Mouse (Mus musculus): ENCODE measurements around the gene Atad3a.
A peak's percentile ranks its signal among the peaks of the same experiment; 100 is the strongest.

The Atad3a gene

DNA sequence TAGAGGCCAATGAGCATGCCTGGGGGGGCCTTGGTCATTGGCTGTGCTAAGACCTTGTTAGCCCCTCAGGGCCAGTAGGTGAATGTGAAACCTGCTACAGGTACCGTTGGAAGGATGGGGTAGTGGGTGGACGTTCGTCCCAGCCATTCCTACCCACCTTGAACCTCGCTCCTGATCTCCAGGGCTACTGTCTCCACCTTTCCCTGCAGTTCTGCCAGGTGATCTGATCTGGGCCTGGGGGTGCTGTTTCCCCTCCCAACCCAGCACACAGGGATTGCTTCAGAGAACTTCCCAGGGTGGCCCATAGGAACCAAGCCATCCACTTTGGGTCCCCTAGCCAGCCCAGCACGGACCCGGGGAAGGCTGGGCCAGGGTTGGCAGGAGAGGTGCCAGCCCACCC lies 21.7 kb downstream of the Atad3a start:
- no peak for DNase-seq (ENCODE audit: low read depth)

DNA sequence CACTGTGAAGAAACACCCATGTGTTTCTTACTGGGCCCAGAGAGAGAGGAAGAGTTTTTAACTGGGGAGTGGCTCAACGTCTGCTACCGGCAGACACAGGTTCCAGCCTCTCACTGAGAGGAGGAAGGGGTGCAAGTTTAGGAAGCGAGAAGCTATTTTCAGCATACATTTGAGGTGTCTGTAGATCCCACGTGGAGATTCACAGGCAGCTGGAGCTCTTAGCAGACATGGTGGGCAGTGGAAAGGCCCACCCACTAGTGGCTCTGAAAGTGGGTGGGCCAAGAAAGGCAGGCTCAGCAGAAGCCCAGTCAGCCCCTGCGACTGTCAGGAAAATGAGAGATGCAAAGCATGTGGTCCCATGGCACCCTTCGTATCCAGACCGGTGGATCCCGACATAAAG lies 22.6 kb downstream of the Atad3a start:
- no peak for DNase-seq (ENCODE audit: low read depth)

GRCm38 (mm10) chr4:155736421-155736820 lies 24.5 kb downstream of the Atad3a start:
- DNase-seq (ENCODE audit: low read depth) = no peak

DNA sequence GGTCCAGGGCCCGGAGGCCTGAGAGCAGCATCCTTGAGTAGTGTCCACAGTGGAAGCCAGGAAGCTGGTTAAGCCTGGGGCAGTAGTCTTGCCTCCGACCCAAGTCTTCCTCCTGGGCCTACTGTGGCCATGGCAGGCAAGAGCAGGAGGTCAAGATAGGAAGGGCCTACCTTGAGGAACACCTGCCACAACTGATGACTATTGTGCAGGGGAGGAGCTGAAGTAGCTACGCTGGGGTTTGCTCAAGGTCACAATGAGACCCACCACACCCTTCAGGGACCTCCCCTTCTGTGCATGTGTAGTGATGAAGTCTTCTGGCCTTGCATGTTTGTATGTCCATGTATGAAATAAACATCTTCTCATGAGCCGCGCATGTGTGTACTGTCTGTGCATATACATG lies 25.1 kb downstream of the Atad3a start:
- DNase-seq (ENCODE audit: low read depth) = no peak

DNA sequence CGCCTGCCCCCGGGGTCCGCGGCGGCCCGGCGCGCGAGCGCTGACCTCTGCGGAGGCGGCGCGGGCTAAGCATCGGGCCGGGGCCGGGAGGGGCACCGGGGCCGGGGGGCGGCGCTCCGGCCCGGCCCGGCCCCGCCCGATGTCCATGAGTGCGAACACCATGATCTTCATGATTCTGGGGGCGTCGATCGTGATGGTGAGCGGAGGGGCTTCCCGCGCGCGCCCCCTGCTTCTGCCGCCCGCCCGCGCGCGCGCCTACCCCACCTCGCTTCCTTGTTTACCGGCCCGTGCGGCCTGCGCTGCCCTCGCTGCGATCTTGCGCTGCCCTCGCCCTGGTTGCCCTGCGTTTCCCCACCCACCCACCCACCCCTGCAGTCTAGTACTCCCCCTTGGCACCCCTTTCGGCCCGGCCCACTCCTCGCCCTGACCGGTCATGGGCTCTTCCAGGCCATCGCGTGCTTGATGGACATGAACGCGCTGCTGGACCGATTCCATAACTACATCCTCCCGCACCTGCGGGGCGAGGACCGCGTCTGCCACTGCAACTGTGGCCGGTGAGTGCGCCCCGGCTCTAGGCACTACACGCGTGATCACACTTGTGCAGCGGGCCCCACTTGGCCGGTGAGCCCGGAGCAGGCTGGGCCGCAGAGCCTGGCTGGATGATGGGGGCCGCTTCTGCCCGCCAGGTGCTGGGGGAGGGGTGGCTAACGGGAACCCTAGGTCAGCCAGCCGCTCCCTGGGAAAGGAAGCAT lies 25.8 kb downstream of the Atad3a start:
- peak; percentile 65 for DNase-seq (ENCODE audit: low read depth)

- DNase-seq (ENCODE audit: low read depth) = peak; percentile 89
These were observed 26.4 kb downstream of the Atad3a start, which contains the start of gene Tmem240 for GRCm38 (mm10) chr4:155734350-155734941. Gene Tmem240 (plus strand): TSS chr4:155734800.

DNA sequence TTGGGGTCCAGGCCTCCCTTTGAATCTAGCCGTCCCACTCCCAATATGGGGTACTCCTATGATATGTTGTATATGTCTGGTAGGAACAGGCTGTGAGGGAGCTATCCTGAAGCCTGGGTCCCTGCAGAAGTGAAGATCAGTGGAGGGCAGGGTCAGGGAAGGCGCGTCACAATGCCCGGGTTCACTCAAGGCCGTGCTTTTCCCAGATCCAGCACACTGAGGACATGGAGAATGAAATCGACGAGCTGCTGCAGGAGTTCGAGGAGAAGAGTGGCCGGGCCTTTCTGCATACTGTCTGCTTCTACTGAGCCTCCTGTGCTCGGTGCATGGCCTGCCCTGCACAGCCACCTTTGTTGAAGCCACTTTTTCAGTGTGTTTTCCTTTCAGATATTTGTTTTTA lies 27.6 kb downstream of the Atad3a start:
- DNase-seq (ENCODE audit: low read depth) = no peak

DNA sequence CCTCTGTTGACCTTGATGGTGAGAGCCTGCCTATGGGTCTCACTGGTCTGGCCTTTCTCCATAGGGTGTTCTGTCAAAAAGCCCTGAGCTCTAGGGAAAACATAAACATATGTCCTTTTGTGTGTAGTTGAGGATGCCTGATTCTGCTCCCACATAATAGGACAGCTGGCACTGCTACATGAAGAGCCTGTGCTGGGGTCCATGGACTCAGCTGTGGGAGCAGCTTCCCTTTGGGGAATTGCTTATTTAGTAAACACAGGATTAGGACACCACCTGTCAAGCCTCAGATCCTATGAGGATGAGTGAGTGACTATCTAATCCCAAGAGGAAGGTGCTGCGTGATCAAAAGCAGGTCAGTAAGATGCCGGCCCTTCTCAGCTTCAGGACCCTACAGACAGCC lies 32.9 kb downstream of the Atad3a start:
- no peak for DNase-seq (ENCODE audit: low read depth)

DNA sequence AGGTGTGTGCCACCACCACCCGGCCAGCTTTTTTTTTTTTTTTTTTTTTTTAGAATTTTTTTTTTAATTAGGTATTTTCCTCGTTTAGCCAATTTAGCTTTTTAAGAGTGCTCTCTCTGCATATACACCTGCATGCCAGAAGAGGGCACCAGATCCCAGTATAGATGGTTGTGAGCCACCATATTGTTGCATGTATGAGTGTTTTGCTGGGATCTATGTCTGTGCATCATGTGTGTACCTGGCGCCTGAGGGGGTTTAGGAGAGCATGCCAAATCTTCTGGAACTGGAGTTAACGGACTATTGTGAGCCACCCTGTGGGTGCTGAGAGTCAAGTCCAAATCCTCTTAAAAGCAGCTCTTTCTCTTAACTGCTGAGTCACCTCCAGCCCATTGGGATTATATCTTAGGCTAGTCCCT lies 39.2 kb downstream of the Atad3a start:
- peak; percentile 68 for DNase-seq (ENCODE audit: low read depth)

DNA sequence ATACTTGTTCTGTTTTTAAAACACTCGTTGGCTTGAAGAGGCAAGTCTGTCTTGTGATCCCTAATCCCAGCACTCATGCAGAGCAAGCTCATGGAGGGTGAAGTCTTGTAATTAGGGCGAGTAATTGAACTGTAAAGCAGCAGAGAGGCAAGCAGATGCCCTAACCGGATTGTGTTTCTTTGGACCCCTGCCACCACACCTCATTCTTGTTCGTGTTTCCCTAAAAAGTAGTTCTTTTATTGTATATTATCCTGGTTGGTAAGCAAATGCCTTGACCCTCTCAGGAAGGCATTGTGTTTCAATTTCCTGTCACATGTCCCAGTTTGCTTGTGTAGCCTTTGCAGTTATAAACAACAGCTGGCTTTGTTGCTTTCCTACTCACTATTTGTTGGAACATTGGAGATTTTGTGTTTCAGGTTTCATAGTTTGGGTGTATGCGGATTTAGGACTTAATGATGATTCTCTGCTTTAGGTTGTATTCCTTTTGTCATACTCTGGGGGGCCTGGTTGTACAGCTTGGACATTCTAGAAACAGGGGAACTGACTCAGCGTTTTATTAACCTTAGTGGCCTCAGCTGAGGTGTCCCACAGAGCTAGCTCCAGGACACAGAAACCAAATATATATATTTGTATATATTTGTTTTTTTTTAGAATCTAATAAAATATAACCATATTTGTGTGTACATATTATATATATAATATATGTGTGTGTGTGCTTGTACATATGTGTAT lies 50.2 kb downstream of the Atad3a start:
- no peak for DNase-seq (ENCODE audit: low read depth)

GRCm38 (mm10) chr4:155708988-155709387 lies 51.9 kb downstream of the Atad3a start:
- DNase-seq (ENCODE audit: low read depth) = no peak

GRCm38 (mm10) chr4:155708582-155708981 lies 52.3 kb downstream of the Atad3a start:
- DNase-seq (ENCODE audit: low read depth) = no peak

GRCm38 (mm10) chr4:155705592-155705929 lies 55.3 kb downstream of the Atad3a start:
- DNase-seq (ENCODE audit: low read depth) = peak; percentile 74

GRCm38 (mm10) chr4:155704721-155705591 lies 55.9 kb downstream of the Atad3a start, which contains the start of gene Ssu72:
Gene Ssu72 (plus strand): TSS chr4:155704800.
- peak; percentile 98 for DNase-seq (ENCODE audit: low read depth)

DNA sequence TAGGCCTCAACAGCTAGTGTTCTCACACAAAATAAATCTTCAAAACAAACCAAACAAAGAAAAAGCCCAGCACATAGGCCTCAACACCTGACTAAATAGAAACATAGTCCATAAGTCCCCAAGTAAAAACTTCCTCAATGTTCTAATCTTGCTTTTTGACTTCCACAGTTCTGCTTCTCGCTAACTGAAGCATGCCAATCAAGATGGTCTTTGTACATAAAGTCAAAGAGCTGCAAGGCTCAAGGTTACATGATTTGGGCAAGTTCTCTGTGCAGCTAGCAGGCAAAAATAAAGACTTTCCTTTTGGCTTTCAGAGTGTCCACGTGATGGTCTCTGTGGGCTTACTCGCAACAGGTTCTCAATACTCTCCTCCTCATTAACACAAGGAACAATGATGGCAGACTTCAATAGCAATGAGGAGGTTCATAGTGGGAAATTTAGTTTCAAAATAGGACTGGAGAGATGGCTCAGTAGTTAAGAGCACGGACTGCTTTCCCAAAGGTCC lies 57.4 kb downstream of the Atad3a start:
- DNase-seq (ENCODE audit: low read depth) = no peak

- DNase-seq (ENCODE audit: low read depth) = peak; percentile 78
These were observed 60.5 kb downstream of the Atad3a start for GRCm38 (mm10) chr4:155700425-155700824.

GRCm38 (mm10) chr4:155696261-155697255 lies 64.3 kb downstream of the Atad3a start:
- no peak for DNase-seq (ENCODE audit: low read depth)

GRCm38 (mm10) chr4:155695531-155696062 lies 65.3 kb downstream of the Atad3a start:
- DNase-seq (ENCODE audit: low read depth) = no peak

DNA sequence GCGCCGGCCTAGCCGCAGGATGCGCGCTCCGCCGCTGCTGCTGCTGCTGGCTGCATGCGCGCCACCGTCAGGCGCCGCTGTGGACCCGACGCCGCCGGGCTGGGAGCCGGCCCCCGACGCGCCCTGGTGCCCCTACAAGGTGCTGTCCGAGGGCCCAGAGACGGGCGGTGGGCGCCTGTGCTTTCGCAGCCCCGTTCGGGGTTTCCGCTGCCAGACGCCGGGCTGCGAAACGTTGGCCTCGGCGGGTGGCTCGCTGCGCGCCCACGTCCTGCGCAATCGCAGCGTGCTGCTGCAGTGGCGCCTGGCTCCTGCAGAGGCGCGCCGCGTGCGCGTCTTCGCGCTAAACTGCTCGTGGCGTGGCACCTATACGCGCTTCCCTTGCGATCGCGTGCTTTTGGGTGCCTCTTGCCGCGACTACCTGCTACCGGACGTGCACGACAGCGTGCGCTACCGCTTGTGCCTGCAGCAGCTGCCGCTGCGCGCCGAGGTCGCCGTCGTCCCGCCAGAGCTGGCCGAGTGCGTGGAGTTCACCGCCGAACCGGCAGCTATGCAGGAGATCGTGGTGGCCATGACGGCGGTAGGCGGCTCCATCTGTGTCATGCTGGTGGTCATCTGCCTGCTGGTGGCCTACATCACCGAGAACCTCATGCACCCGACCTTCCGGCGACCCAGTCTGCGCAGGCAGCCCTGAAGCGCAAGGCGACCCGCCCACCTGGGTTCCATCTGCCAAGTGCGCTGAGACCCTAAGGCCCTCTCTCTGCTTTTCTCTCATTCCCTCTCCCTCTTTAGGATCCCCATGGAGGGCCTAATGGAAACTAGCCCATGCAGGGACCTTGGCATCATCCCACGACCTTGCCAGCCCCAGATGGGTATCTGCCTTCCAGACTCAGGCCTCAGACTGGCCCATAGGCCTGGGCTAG lies 66.2 kb downstream of the Atad3a start:
- DNase-seq (ENCODE audit: low read depth) = peak; percentile 89

All from induced T-regulatory cell, adult 2 months (primary cell).